Mouse (Mus musculus) midbrain, embryonic 11.5 days (tissue): ENCODE measurements around the gene Ndc80. TPM values are rescaled to one million over a fixed set of nuclear protein-coding genes. Genes with fewer than 3 reads are reported as not detected.
A peak's percentile ranks its signal among the peaks of the same experiment; 100 is the strongest.
"Not testable (repeated sequence)": the region's sequence is repeated elsewhere in the genome, so short reads cannot be mapped to it uniquely, and the experiment has no call there.

ENCODE experiments used
- ATAC-seq: fragments of 200-750 bp; cut with Nextera tagmentation; 2 replicates; pipeline ENCODE4 v1.8.0; 2017; ENCODE audit warnings: moderate TSS enrichment, moderate library complexity; ENCODE audit not compliant: low FRiP score
- DNase-seq: peaks from one replicate; pipeline ENCODE4 v3.0.0; 2015; ENCODE audit warnings: low spot score; ENCODE audit errors: missing footprints
- H3K27ac ChIP-seq: fragments of 300-500 bp; sonication (generic); 2 replicates; pipeline ENCODE4 v1.5.1; 2014; ENCODE audit warnings: low read depth, low read length
- H3K27me3 ChIP-seq: fragments of 300-500 bp; sonication (generic); 2 replicates; pipeline ENCODE4 v1.6.1; 2014; ENCODE audit warnings: mild to moderate bottlenecking, low read length, moderate library complexity, mixed read lengths; ENCODE audit not compliant: control insufficient read depth, insufficient read depth
- H3K36me3 ChIP-seq: fragments of 300-500 bp; sonication (generic); 2 replicates; pipeline ENCODE4 v1.6.1; 2014; ENCODE audit warnings: mild to moderate bottlenecking, low read length, moderate library complexity, mixed read lengths; ENCODE audit not compliant: control insufficient read depth, insufficient read depth
- H3K4me1 ChIP-seq: fragments of 300-500 bp; sonication (generic); 2 replicates; pipeline ENCODE4 v1.6.1; 2014; ENCODE audit warnings: low read length; ENCODE audit not compliant: control insufficient read depth, insufficient read depth
- H3K4me2 ChIP-seq: fragments of 300-500 bp; sonication (generic); 2 replicates; pipeline ENCODE4 v1.6.1; 2014; ENCODE audit warnings: mild to moderate bottlenecking, moderate library complexity
- H3K4me3 ChIP-seq: fragments of 300-500 bp; sonication (generic); 2 replicates; pipeline ENCODE4 v1.5.1; 2014; ENCODE audit warnings: low read depth, low read length
- H3K9ac ChIP-seq: fragments of 300-500 bp; sonication (generic); 2 replicates; pipeline ENCODE4 v1.6.1; 2014; ENCODE audit warnings: low read length
- H3K9me3 ChIP-seq: fragments of 300-500 bp; sonication (generic); 2 replicates; pipeline ENCODE4 v1.6.1; 2016; ENCODE audit warnings: low read length; ENCODE audit not compliant: control insufficient read depth
- WGBS: fragments of 180-500 bp; shearing (Covaris S2); extraction: QIAGEN DNeasy Blood & Tissue Kit; methylation state at CpG from one replicate; pipeline ENCODE4 v1.1.7; 2014; 5-methylcytosine and 5-hydroxymethylcytosine counted together
- polyA plus RNA-seq: library from polyadenylated mRNA; unstranded; fragments of >200 nt; fragmentation: Nextera tagmentation; extraction: Ambion mirVana; gene quantifications from 2 replicates; pipeline ENCODE4 v1.2.1, GENCODE M21; 2014

The Ndc80 gene
- polyA plus RNA-seq: 65.6 and 71.3 TPM in 2 replicates

DNA sequence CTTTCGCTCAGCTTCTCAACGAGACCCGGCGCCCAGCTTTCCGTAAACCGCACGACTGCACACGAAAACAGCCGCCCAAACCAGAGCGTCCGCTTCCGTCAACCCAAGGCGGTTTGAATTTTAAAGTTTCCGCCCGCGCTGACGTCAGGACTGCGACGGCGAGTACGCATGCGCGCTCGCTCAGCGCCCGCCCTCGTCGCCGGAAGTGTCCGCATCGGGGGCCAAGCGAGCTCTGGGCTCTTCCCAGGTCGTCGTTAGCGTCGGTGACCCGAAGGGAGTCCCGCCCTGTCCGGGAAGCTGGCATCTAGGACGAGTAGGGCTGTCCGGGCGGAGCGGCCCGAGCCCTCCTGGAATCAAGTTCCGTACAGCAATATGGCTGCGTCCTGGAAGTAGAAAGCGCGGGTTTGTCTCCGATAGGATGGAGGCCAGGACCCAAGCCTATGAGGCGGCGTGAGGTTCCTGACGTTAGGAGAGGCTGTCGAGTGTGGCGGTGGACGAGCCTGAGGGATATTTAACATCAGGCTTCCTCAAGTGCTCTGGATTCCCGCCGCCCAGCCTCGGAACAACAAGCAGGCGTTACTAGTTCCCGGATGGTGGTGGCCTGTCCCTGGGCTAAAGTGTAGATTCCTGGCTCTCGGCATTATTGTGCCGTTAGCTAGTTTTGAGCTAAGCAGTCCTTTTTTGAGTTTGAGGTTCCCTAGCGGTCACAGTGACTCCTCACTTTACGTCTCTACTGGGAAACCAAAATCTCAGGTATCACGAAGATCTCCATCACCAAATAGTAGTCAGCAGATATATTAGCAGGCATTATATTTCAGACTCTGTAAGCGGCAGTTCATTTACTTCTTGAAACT is at the start of gene Ndc80:
Gene Ndc80 (minus strand): TSS at position 147 of the 854 bp plus-strand sequence.
- Histone ChIP-seq H3K27ac (peak within 1 kb of the TSS; percentile 97), H3K4me1 (peaks cover 9% of the 10 kb centered on the region), H3K9me3 (no peaks in the 10 kb centered on the region), H3K9ac (peak within 1 kb of the TSS; percentile 76), H3K36me3 (no peaks in the 10 kb centered on the region), H3K4me2 (peak within 1 kb of the TSS; percentile 58), H3K4me3 (peak within 1 kb of the TSS; percentile 68), H3K27me3 (no peaks in the 10 kb centered on the region)
- under 1% methylated on average over 66 of the region's 66 CpGs for WGBS
- peak; percentile 99 for ATAC-seq
- peak; percentile 99 for DNase-seq

DNA sequence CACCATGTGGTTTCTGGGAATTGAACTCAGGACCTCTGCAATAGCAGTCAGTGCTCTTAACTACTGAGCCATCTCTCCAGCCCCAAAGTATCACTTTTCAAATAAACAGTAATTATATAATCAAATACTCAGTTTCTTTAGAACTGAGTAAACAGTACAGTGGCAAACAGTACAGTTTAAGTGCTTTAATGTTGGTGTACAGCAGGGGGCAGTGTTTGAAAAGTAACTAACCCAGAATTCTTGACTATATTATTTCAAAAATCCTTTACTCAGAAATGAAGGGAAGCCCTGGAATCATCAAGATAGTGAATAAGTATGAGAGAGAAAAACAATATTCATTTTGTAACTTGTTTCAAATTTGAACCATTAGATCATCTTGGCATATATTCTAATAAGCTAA is 35.0 kb upstream of the Ndc80 start:
- no peak for ATAC-seq
- Histone ChIP-seq H3K27me3 (no peaks in the 10 kb centered on the region), H3K4me2 (no peak overlapping the region), H3K27ac (no peak overlapping the region), H3K4me1 (no peaks in the 10 kb centered on the region), H3K36me3 (no peaks in the 10 kb centered on the region), H3K9me3 (no peaks in the 10 kb centered on the region), H3K4me3 (no peak overlapping the region), H3K9ac (no peak overlapping the region)
- DNase-seq: peak; percentile 91

DNA sequence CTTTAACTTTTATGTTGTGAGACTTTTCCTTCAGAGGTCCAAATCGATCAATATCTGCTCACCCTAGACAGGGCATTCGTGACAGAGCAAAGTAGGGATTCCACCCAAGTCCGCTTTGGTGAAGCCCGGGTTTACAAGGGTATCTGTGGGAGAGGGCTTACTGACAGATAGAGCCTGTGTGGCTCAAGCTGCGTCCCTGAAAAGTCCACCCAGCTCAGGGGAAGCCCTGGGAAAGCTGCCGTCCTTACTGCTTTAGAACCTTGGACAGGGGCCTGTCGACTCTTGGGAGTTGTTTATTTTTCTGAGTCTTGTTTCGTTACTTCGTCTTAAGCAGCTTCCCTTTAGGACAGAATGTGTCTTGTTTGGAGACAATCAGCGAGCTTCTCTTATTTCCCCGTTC is 26.2 kb upstream of the Ndc80 start:
- 11% methylated on average over 11 of the region's 11 CpGs for WGBS
- peak overlapping the region; percentile 98 for H3K4me2 ChIP-seq
- H3K27me3 ChIP-seq: peaks cover 15% of the 10 kb centered on the region
- H3K36me3 ChIP-seq: no peaks in the 10 kb centered on the region
- H3K27ac ChIP-seq: no peak overlapping the region
- no peak overlapping the region for H3K4me3 ChIP-seq
- DNase-seq (peak; percentile 91), ATAC-seq (no peak)
- peaks cover 4% of the 10 kb centered on the region for H3K4me1 ChIP-seq
- H3K9ac ChIP-seq: no peak overlapping the region
- H3K9me3 ChIP-seq: no peaks in the 10 kb centered on the region

DNA sequence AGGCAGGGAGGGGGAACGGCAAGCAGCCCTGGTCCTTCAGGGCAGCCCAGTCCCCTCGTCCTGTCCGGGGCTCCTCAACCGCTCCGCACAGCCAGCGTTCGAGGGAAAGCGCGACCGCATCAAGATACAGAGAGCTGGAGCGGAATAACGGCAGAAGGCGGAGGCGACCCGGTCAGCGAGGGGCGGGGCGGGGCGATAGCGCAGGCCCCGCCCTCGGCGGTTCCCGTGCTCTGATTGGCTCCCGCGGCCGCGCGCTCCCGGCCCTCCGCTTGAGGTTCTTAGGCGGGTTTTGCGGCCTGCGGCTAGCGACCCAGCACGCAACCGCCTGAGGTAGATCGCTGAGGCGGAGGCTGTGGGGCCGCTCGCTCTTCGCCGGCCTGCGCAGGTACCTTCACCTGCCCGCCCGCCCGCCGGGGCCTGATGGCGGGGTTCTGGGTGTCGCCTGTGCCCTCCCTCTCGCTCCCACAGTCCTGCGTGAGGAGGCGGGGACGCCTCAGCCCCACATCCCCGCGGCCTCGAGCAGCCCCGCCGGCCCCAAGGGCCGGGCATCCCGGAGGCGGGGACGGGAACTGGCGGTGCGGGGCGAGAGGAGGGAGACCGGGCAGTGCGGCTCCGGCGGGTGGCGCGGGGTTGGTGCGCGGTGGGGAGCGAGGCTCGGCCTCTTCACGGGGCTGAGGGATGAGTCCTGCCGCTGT is 25.2 kb upstream of the Ndc80 start, which contains the start of gene Spdya:
Gene Spdya (plus strand): TSS at position 305 of the 695 bp plus-strand sequence.
- Histone ChIP-seq H3K4me3 (peak within 1 kb of the TSS; percentile 69), H3K4me2 (peak within 1 kb of the TSS; percentile 98), H3K27ac (no peak within 1 kb of the TSS), H3K9me3 (no peaks in the 10 kb centered on the region), H3K4me1 (peaks cover 4% of the 10 kb centered on the region), H3K36me3 (no peaks in the 10 kb centered on the region), H3K9ac (peak within 1 kb of the TSS; percentile 90), H3K27me3 (peaks cover 15% of the 10 kb centered on the region)
- peak; percentile 97 for ATAC-seq
- WGBS: under 1% methylated on average over 71 of the region's 78 CpGs
- peak; percentile 98 for DNase-seq

DNA sequence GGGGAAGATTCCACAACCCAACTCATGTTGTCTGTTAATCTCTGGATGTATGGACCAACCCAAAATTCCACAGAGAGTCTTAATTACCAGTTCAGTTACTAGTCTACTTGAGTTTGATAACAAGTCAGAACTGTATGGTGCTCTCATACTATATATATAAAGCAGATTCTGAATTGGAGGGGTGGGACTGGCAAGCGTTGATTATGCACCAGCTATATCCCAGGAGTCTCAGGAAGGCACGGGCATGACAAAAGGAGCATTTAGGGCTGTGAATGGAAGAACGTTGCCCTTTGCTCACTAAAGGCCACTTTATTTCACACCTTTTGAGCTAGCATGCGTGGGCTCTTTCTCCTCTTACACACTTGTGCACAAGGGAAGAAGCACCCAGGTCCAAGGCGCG is 24.7 kb upstream of the Ndc80 start:
- H3K36me3 ChIP-seq: no peaks in the 10 kb centered on the region
- no peak for DNase-seq
- H3K9me3 ChIP-seq: no peaks in the 10 kb centered on the region
- peaks cover 15% of the 10 kb centered on the region for H3K27me3 ChIP-seq
- H3K4me2 ChIP-seq: peak overlapping the region; percentile 98
- 10% methylated on average over 6 of the region's 6 CpGs for WGBS
- peak overlapping the region; percentile 90 for H3K9ac ChIP-seq
- no peak overlapping the region for H3K27ac ChIP-seq
- H3K4me1 ChIP-seq: peaks cover 4% of the 10 kb centered on the region
- no peak for ATAC-seq
- H3K4me3 ChIP-seq: peak overlapping the region; percentile 69

DNA sequence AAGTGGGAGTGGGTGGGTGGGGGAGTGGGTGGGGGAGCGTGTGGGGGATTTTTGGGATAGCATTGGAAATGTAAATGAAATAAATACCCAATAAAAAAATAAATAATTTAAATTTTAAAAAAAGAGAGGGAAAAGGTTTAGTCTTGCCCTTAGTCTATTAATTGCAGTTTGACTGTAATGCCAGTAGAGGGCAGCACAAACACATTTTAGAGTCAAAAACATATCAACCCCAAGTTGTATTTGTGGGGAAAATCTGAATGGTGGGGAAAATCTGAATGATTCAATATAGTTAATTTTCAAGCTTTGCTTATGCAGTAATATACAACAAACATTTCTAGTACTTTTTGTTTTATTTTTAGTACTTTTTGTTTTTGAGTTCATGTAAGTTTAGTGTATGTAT is 21.9 kb upstream of the Ndc80 start:
- WGBS: 0% methylated on average over 1 of the region's 1 CpGs
- Histone ChIP-seq H3K9me3 (no peaks in the 10 kb centered on the region), H3K36me3 (no peaks in the 10 kb centered on the region), H3K4me3 (no peak overlapping the region), H3K27ac (no peak overlapping the region), H3K27me3 (peaks cover 13% of the 10 kb centered on the region), H3K4me1 (peaks cover 4% of the 10 kb centered on the region), H3K9ac (no peak overlapping the region), H3K4me2 (no peak overlapping the region)
- ATAC-seq: no peak
- DNase-seq: peak; percentile 89

DNA sequence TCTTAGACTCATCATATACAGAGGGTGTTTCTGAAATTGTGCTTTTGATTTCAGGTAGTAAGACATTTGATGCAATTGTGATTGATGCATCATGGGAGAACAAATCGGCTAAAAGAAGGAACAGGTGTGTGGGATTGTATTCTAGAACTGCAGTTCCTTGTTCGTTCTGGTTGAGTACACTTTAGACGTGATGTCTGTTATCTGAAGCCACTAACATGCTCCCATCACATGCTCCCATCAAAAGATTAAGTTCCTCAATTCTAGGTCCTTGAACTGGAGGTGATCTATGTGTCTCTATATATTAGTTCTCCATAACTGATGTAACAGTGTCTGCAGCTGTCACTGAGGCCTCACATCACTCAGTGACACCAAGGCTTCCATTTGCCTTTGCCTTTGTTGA is 10.5 kb upstream of the Ndc80 start:
- no peak overlapping the region for H3K4me3 ChIP-seq
- DNase-seq (no peak), ATAC-seq (no peak)
- H3K36me3 ChIP-seq: no peaks in the 10 kb centered on the region
- 89% methylated on average over 3 of the region's 3 CpGs for WGBS
- no peaks in the 10 kb centered on the region for H3K27me3 ChIP-seq
- no peak overlapping the region for H3K27ac ChIP-seq
- no peaks in the 10 kb centered on the region for H3K9me3 ChIP-seq
- H3K9ac ChIP-seq: no peak overlapping the region
- no peaks in the 10 kb centered on the region for H3K4me1 ChIP-seq
- H3K4me2 ChIP-seq: no peak overlapping the region

DNA sequence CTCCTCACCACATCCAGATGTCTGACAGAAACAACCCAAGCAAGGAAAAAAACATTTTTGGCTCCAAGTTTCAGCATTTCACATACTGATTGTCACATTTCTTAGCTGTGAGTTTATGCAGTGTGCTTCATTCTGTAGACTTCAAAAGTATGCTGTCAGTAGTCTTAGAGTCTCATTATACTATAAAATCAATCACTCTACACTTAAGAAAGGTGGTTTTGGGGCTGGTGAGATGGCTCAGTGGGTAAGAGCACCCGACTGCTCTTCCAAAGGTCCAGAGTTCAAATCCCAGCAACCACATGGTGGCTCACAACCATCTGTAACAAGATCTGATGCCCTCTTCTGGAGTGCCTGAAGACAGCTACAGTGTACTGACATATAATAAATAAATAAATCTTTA is 8.9 kb upstream of the Ndc80 start:
- H3K4me2 ChIP-seq, H3K9ac ChIP-seq, ATAC-seq, H3K9me3 ChIP-seq, DNase-seq, H3K27ac ChIP-seq, H3K27me3 ChIP-seq, H3K36me3 ChIP-seq, H3K4me1 ChIP-seq, H3K4me3 ChIP-seq: not testable (repeated sequence)
- WGBS: 85% methylated on average over 1 of the region's 1 CpGs

DNA sequence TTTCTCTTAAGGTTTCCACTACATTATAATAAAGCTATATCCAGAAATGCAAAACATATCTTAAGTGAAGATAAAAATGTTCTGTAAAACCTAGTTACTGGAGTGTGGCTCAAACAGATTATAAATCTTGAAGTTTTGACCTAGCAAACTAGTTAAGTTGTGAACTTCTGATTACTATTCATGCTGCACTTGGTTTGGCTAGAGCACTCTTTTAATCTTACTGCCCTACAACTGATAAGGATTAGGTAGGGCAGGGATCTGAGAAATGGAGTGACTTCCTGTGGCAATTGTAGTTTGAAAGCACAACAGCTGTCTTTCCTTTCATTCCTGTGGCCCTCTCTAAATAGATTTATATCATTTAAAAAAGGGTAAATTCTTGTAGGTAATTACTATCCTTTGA is 1.4 kb upstream of the Ndc80 start:
- H3K27me3 ChIP-seq: no peaks in the 10 kb centered on the region

More for the DNA sequence above, 1.4 kb upstream of the Ndc80 start:
- H3K4me2 ChIP-seq: no peak overlapping the region
- H3K36me3 ChIP-seq: no peaks in the 10 kb centered on the region
- H3K9me3 ChIP-seq: no peaks in the 10 kb centered on the region
- H3K4me3 ChIP-seq: no peak overlapping the region
- DNase-seq (no peak), ATAC-seq (no peak)
- H3K27ac ChIP-seq: no peak overlapping the region
- peaks cover 9% of the 10 kb centered on the region for H3K4me1 ChIP-seq
- no peak overlapping the region for H3K9ac ChIP-seq
